Mouse (Mus musculus) brain, adult 10 weeks (tissue): ENCODE data around the gene Msgn1. TPM values are rescaled to one million over a fixed set of nuclear protein-coding genes. Genes with fewer than 3 reads are reported as not detected.

Experiments used
- polyA plus RNA-seq: library from polyadenylated mRNA; stranded (reverse); fragments of 350-450 nt; fragmentation: Illumina TruSeq; extraction: RNeasy Lipid Tissue Mini Kit (QIAGEN cat#74804); gene quantifications from one replicate; pipeline ENCODE4 v1.2.3, GENCODE M21; 2015; ENCODE audit warnings: low read depth, low replicate concordance

Gene Msgn1
- not detected for polyA plus RNA-seq

DNA sequence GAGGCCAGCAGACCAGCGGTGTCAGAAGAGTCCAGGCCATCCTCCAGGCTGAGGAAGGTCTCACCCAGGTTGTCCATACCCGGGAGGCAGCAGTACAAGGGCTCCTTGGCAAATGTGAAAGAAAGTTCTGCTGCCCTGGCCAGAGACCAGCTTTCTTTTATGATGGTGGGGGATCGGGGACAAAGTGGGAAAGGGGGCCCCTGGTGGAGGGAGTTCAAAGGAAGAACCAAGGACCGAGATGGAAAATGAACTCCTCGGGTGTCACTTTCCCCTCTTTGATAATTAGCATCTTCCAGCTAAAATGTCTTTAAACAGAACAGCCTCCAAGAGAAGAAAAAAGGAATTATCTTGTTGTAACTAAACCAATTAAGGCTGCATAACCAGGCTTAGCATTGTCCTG lies at the start of gene Msgn1:
Gene Msgn1 (minus strand): TSS at position 101 of the 400 bp plus-strand sequence.

Other genes with a start within 250 kb of the Msgn1 start
- gene Kcns3, start 57.9 kb downstream of the Msgn1 start, polyA plus RNA-seq = 9.1 TPM
- 0.57 TPM for gene Gen1, start 56.8 kb upstream of the Msgn1 start, polyA plus RNA-seq
- gene Smc6, start 56.9 kb upstream of the Msgn1 start, polyA plus RNA-seq = 27.3 TPM
- 906 TPM for gene Vsnl1, start 227.6 kb upstream of the Msgn1 start, polyA plus RNA-seq
- 0.76 TPM for gene Rad51ap2, start 247.1 kb upstream of the Msgn1 start, polyA plus RNA-seq